Mouse (Mus musculus): ENCODE measurements around the gene Arid1b. TPM values are rescaled to one million over a fixed set of nuclear protein-coding genes. Genes with fewer than 3 reads are reported as not detected.
A peak's percentile ranks its signal among the peaks of the same experiment; 100 is the strongest.

Gene Arid1b
- polyA plus RNA-seq, 1 experiment from 2014 or later, result 2.2 TPM

DNA sequence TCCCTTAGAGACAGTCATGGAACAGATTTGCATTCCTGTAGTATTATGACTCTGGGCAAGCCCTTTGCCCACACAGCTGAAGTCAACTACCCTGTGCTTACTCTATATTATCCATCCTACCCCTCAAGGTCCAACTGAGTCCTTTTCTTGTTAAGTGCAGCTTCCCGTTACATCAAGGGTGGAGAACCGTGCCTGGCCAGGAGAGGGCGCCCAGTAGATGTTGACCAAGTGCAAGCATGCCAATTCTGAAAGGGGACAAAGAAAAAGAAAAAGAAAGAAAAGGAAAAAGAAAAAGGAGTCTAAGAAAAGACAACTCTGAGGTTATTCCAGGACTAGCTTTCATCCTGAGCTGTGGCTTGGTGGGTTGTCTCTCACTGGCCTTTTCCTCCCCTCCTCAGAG lies 258.3 kb downstream of the Arid1b start:
- WGBS (ENCODE audit: insufficient replicate concordance), result 23% methylated on average over 3 of the region's 3 CpGs
- H3K4me1 ChIP-seq (ENCODE audit: insufficient read depth), result peaks cover 9% of the 10 kb centered on the region; the same call in 1 of the 2 replicates

GRCm38 (mm10) chr17:5254717-5255617 lies 260.8 kb downstream of the Arid1b start:
- no peak overlapping the region for H3K4me2 ChIP-seq (ENCODE audit: low read depth, low read length)
- no peak for TF ChIP-seq CTCF (IDR thresholded peaks at IDR 0.05; ENCODE audit: low read depth)
- H3K9me3 ChIP-seq (ENCODE audit: low read length), result no peaks in the 10 kb centered on the region
- no peak overlapping the region for H3K4me3 ChIP-seq (ENCODE audit: low read depth, low read length)
- H3K9ac ChIP-seq (replicated peaks), result no peak overlapping the region
- no peak overlapping the region for H3K27ac ChIP-seq (ENCODE audit: low read depth)
- peaks cover 10% of the 10 kb centered on the region; the same call in 1 of the 2 replicates for H3K4me1 ChIP-seq (ENCODE audit: insufficient read depth)
- DNase-seq (no peak), ATAC-seq (no peak)
- 77% methylated on average over 16 of the region's 16 CpGs for WGBS (ENCODE audit: insufficient replicate concordance)
- H3K27me3 ChIP-seq (ENCODE audit: insufficient read depth, low read length), result no peaks in the 10 kb centered on the region
- H3K36me3 ChIP-seq (replicated peaks; ENCODE audit: insufficient read depth, low read length), result peaks cover 7% of the 10 kb centered on the region; the same call in 1 of the 2 replicates

More for the DNA sequence above, 258.3 kb downstream of the Arid1b start:
- DNase-seq (peak; percentile 80), ATAC-seq (no peak)
- H3K9ac ChIP-seq (replicated peaks), result no peak overlapping the region
- H3K27ac ChIP-seq (ENCODE audit: low read depth), result no peak overlapping the region
- TF ChIP-seq EP300 (IDR thresholded peaks at IDR 0.05; ENCODE audit: low read depth) (no peak), CTCF (IDR thresholded peaks at IDR 0.05; ENCODE audit: low read depth) (peak; percentile 84)
- no peak overlapping the region for H3K4me3 ChIP-seq (ENCODE audit: low read depth, low read length)
- no peak overlapping the region for H3K4me2 ChIP-seq (ENCODE audit: low read depth, low read length)
- no peaks in the 10 kb centered on the region for H3K9me3 ChIP-seq (ENCODE audit: low read length)
- H3K27me3 ChIP-seq (ENCODE audit: insufficient read depth, low read length), result no peaks in the 10 kb centered on the region
- peaks cover 7% of the 10 kb centered on the region; the same call in 1 of the 2 replicates for H3K36me3 ChIP-seq (replicated peaks; ENCODE audit: insufficient read depth, low read length)

- peaks cover 6% of the 10 kb centered on the region; the same call in 1 of the 2 replicates for H3K36me3 ChIP-seq (replicated peaks; ENCODE audit: insufficient read depth, low read length)
- ATAC-seq (peak; percentile 51; the same call in 1 of the 2 replicates), DNase-seq (no peak)
- no peaks in the 10 kb centered on the region for H3K27me3 ChIP-seq (ENCODE audit: insufficient read depth, low read length)
- no peak overlapping the region for H3K9ac ChIP-seq (replicated peaks)
- peaks cover 16% of the 10 kb centered on the region for H3K4me1 ChIP-seq (ENCODE audit: insufficient read depth)
- WGBS (ENCODE audit: insufficient replicate concordance), result 53% methylated on average over 2 of the region's 2 CpGs
- no peak for TF ChIP-seq EP300 (IDR thresholded peaks at IDR 0.05; ENCODE audit: low read depth)
- TF ChIP-seq CTCF (IDR thresholded peaks at IDR 0.05; ENCODE audit: low read depth), result no peak
- no peak overlapping the region for H3K27ac ChIP-seq (ENCODE audit: low read depth)
- H3K4me2 ChIP-seq (ENCODE audit: low read depth, low read length), result no peak overlapping the region
- no peak overlapping the region for H3K4me3 ChIP-seq (ENCODE audit: low read depth, low read length)
- H3K9me3 ChIP-seq (ENCODE audit: low read length), result no peaks in the 10 kb centered on the region
Measured at GRCm38 (mm10) chr17:5255618-5255933, 261.4 kb downstream of the Arid1b start.

GRCm38 (mm10) chr17:5258978-5259377 lies 264.8 kb downstream of the Arid1b start:
- ATAC-seq, result no peak
- Histone ChIP-seq H3K27ac (ENCODE audit: low read depth) (no peak overlapping the region), H3K4me2 (ENCODE audit: low read depth, low read length) (no peak overlapping the region), H3K4me1 (ENCODE audit: insufficient read depth) (peaks cover 36% of the 10 kb centered on the region), H3K9me3 (ENCODE audit: low read length) (no peaks in the 10 kb centered on the region), H3K36me3 (replicated peaks; ENCODE audit: insufficient read depth, low read length) (peaks cover 2% of the 10 kb centered on the region; the same call in 1 of the 2 replicates), H3K4me3 (ENCODE audit: low read depth, low read length) (no peak overlapping the region), H3K9ac (replicated peaks) (no peak overlapping the region), H3K27me3 (ENCODE audit: insufficient read depth, low read length) (no peaks in the 10 kb centered on the region)
- no peak for DNase-seq
- 74% methylated on average over 9 of the region's 9 CpGs for WGBS (ENCODE audit: insufficient replicate concordance)
- TF ChIP-seq CTCF (IDR thresholded peaks at IDR 0.05; ENCODE audit: low read depth) (no peak), EP300 (IDR thresholded peaks at IDR 0.05; ENCODE audit: low read depth) (no peak)

GRCm38 (mm10) chr17:5261131-5261651 lies 267.1 kb downstream of the Arid1b start:
- DNase-seq, result no peak
- Histone ChIP-seq H3K27me3 (ENCODE audit: insufficient read depth, low read length) (no peaks in the 10 kb centered on the region), H3K4me2 (ENCODE audit: low read depth, low read length) (peak overlapping the region; percentile 30; the same call in 1 of the 2 replicates), H3K4me3 (ENCODE audit: low read depth, low read length) (no peak overlapping the region), H3K9ac (replicated peaks) (no peak overlapping the region), H3K4me1 (ENCODE audit: insufficient read depth) (peaks cover 30% of the 10 kb centered on the region), H3K9me3 (ENCODE audit: low read length) (no peaks in the 10 kb centered on the region), H3K27ac (ENCODE audit: low read depth) (peak overlapping the region; percentile 39; the same call in 1 of the 2 replicates), H3K36me3 (replicated peaks; ENCODE audit: insufficient read depth, low read length) (peaks cover 6% of the 10 kb centered on the region)
- WGBS (ENCODE audit: insufficient replicate concordance), result 46% methylated on average over 8 of the region's 8 CpGs
- ATAC-seq, result peak; percentile 68
- TF ChIP-seq EP300 (IDR thresholded peaks at IDR 0.05; ENCODE audit: low read depth) (no peak), CTCF (IDR thresholded peaks at IDR 0.05; ENCODE audit: low read depth) (no peak)

DNA sequence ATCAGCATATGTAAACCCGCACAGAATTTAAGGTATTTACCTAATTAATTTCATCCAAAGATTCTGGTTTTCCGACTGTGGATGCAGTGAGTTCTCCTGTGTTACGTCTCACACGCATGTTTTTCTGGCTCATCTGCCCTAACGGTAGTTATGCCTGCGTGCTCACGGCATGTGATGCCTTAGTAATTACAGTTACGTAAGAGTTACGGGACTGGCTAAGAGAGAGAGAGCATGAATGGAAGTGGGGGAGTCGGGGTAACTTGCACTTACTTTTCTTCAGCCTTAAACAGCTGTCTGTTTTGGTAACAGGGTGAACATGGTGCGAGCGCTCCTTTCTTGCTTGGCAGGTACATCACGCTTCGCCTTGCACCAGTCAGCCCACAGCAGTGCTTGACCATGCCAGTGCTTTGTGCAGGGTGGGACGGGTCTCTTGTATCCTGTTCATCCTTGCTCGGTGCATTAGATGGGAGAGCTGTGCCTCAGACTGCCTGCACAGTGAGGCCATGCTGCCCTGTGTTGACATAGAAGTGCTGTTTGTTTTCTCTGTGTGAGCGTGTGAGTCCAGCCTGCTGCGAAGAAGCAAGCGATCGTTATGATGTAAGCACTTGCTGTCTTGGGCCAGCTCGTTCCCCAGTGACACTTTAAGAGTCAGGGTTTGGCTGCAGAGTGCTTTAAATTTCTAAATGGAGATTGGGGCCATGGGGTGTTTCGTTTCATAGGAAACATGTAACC lies 267.9 kb downstream of the Arid1b start:
- Histone ChIP-seq H3K9me3 (ENCODE audit: low read length) (no peaks in the 10 kb centered on the region), H3K4me1 (ENCODE audit: insufficient read depth) (peaks cover 30% of the 10 kb centered on the region), H3K4me3 (ENCODE audit: low read depth, low read length) (no peak overlapping the region), H3K4me2 (ENCODE audit: low read depth, low read length) (peak overlapping the region; percentile 38; the same call in 1 of the 2 replicates), H3K27me3 (ENCODE audit: insufficient read depth, low read length) (no peaks in the 10 kb centered on the region), H3K9ac (replicated peaks) (no peak overlapping the region), H3K36me3 (replicated peaks; ENCODE audit: insufficient read depth, low read length) (peaks cover 9% of the 10 kb centered on the region), H3K27ac (ENCODE audit: low read depth) (no peak overlapping the region)
- DNase-seq (no peak), ATAC-seq (peak; percentile 64)
- TF ChIP-seq EP300 (IDR thresholded peaks at IDR 0.05; ENCODE audit: low read depth), result no peak
- TF ChIP-seq CTCF (IDR thresholded peaks at IDR 0.05; ENCODE audit: low read depth), result no peak
- 68% methylated on average over 22 of the region's 22 CpGs for WGBS (ENCODE audit: insufficient replicate concordance)

All from liver, postnatal 0 days (tissue).